Mouse (Mus musculus) heart, postnatal 4 days (tissue): ENCODE data around the gene Rab43. TPM values are rescaled to one million over a fixed set of nuclear protein-coding genes. Genes with fewer than 3 reads are reported as not detected.
A peak's percentile ranks its signal among the peaks of the same experiment; 100 is the strongest.

Experiments used
- DNase-seq: peaks from one replicate; pipeline ENCODE4 v3.0.0; 2021
- total RNA-seq, 2 experiments: library from RNA; stranded (reverse); gene quantifications; 2 replicates each; pipeline ENCODE4 v1.2.3; 2021

Rab43 gene
- total RNA-seq, 2 experiments from 2014 or later: 19.7 TPM

DNA sequence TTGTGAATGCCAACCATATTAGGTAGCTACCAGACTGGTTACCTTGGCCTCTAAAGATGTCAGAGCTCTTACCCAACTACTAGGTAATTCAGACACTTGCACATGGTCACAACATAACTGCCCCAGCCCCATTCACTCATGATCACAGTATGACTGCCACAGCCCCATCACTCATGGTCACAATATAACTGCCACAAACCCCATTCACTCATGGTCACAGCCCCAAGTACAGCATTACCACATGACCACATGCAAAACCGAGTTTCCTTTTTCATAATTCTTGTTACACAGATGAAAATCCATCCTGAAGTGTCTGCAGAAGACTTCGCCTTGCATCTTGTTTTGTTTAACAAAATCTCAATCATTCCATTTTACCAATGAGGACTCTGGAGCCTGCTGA lies 63.9 kb downstream of the Rab43 start:
- DNase-seq: no peak

DNA sequence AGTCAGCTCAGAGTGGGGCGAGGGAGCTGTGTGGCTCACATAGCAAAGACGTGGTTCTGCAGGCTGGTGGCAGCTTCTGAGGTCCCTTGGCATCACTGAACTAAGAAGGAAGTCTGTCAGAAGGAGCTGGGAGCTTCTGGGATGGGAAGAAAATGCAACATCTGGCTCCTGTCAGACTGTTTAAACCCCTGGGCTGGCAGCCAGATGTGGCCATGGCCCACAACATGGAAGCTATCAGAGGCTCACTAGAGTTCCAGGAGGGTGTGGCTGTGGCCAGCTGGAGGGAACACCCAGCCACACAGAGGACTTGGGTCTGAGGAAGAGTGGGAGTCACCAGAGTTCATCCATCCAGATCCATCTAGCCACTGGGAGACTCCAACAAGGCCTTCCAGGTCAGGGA lies 65.1 kb downstream of the Rab43 start:
- DNase-seq: peak; percentile 71

DNA sequence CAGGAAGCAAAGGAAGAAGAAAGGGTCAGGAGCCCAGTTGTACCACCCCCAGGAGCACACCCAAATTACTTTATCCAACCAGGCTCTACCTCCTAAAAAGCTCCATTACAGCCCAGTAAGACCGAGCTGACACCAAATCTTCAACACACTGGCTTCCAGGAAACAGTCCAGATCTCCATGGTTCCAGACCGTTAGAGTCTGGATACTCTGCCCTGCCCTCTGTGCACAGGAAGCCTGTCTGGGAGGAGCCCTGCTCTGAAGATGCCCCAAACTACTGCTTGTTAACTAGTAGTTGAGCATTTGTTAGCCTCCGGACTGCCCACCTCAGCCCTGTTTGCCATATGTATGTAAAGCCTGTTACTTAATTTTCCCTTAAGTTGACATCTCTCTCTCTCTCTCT lies 65.9 kb downstream of the Rab43 start:
- DNase-seq: no peak

DNA sequence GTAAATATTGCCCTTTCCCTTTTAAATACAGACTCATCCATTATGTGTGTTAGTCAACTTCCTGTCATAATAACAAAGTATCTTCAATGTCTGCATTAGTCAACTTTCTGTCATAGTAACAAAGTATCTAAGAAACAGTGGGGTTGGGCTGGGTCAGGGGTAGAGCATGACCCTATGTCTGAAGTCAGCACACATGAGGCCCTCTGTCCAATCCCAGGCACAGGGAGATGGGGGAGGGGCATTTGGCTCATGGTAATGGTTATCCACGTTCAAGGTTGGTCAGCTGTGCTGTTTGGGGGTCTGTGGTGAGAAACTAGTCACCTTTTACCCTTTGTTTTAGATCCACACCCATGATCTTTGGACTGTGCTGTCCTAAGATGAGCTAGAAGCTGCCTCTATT lies 66.7 kb downstream of the Rab43 start:
- DNase-seq: peak; percentile 34

DNA sequence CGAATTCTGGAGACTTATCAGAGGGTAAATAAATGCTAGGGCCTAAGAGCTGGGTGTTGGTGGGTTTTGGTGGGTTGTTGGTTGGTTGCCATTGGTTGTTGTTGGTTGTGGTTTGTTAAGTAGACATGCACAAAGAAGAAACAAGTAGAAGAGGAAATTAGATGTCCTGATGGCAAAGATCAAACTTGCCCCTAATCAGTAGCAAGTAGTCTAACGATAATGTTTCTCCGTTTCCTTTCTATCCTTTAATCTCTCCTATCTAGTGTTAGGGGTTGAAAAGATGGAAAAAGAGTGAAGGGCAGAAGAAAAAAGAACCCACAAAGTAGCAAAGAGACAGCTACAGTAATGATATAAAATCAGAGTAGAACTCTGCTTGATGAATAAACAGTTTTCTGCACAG lies 67.3 kb downstream of the Rab43 start:
- no peak for DNase-seq

DNA sequence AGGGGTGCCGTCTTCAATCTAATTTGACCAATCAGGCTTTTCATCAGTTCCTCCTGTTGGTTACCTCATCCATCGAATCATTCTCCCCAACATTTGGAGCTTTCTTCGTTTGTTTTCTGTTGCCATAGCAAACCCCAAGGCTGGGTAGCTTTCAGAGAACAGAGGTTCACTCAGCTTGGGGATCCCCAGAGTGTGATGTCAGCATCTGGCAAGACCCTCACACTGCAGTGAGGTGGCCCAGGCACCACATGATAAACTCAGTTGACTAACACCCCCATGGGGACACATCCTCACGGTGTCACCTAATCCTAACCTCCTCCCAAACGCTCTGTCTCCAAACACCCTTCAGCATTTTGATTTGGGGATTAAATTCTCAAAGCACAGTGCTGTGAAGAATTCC lies 68.7 kb downstream of the Rab43 start:
- no peak for DNase-seq

DNA sequence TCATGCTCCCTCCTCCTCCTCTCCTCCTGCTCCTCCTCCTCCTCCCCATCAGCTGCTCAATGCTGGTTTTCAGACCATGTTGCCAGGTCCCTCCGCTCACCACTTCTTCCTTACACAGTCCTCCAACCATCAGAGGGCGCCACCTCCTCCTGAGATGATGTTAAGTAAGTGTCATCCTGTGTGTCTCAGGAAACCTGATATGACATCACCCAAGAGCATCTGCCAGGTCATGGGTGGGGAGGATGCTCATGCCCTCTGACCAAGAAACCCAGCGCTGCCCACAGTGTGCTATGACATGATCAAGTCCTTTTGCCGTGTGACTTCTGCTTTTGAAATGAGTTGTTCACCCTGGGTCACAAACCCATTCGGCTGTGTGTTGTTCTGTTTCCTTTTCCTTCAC lies 69.2 kb downstream of the Rab43 start:
- peak; percentile 27 for DNase-seq

DNA sequence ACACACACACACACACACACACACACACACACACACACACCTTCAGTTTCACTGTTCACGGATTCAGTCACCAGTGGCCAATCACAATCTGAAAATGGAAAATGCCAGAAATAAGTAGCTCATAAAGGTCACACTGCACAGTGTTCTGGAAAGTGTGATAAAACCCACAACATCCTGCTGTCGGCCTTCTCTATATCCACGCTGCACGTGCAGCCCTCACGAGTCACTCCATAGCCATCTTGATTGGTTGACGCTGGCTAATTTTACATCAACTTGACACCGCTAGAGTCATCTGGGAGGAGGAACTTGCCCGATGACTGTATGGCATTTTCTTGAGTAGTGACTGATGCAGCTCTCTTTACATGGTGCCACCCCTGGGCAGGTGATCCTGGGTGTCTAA lies 70.0 kb downstream of the Rab43 start:
- no peak for DNase-seq

DNA sequence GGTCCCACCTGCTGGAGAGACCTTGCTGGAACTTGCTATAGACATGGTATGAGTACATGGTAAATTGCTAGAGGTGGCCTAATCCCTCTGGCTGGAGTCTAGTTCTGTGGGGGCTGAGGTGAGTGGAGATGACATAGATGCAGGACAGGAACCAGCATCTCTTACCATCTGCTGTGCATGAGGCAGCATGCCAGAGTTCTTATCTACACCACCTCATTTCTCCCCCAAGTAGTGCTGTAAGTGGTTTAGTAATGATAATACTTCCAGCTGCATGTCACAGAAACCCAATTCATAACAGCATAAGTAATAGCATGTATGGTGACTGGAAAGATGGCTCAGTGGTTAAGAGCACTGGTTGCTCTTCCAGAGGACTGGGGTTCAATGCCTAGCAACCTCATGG lies 71.5 kb downstream of the Rab43 start:
- no peak for DNase-seq

DNA sequence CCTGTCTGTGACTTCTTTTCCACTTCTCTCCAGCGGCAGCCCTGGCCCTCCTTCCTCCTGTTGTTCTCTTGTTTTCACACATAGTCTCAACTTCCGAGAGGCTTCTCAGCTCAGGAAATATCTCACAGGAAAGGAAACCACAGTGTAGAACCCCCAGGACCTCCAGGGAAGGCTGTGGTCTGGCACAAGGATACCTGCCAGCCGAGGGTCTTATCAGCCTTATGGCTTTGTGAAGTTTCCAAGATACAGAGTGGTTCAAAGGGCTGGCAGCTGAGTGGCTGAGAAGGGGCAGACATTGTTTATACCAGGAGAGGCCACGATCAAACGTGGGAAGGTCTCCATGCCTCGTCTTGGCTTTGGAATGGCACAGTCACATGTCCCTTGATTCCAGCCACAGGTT lies 72.1 kb downstream of the Rab43 start:
- DNase-seq: no peak

Other genes starting within 250 kb of the Rab43 start
- 1 to 10 TPM in 1 of 2 experiments, under 1 TPM in 1; 0.88 to 1.1 TPM for gene Prokr1, start 221.4 kb downstream of the Rab43 start, total RNA-seq
- gene Aplf, start 140.0 kb downstream of the Rab43 start, total RNA-seq: 1 to 10 TPM; 2.7 to 3.1 TPM
- gene Efcc1, start 81.3 kb downstream of the Rab43 start, total RNA-seq: 1 to 10 TPM; 1.5 to 2.4 TPM
- gene Gp9, start 34.1 kb downstream of the Rab43 start, total RNA-seq: 1 to 10 TPM in 1 of 2 experiments, under 1 TPM in 1; 0.64 to 1.1 TPM
- 1 to 10 TPM in 1 of 2 experiments, under 1 TPM in 1; 0.95 to 2.4 TPM for gene Gm45140, start 23.6 kb upstream of the Rab43 start, total RNA-seq
- 10 to 100 TPM; 23.4 to 24.5 TPM for gene Isy1, start 26.6 kb upstream of the Rab43 start, total RNA-seq
- 100 to 1,000 TPM; 316 to 330 TPM for gene Cnbp, start 38.9 kb upstream of the Rab43 start, total RNA-seq
- 10 to 100 TPM; 86.8 to 90.0 TPM for gene Copg1, start 75.7 kb upstream of the Rab43 start, total RNA-seq
- gene Hmces, start 101.8 kb upstream of the Rab43 start, total RNA-seq: 10 to 100 TPM; 14.0 to 16.3 TPM
- 10 to 100 TPM; 36.2 to 37.3 TPM for gene H1fx, start 169.5 kb upstream of the Rab43 start, total RNA-seq
- 100 to 1,000 TPM; 246 to 271 TPM for gene Rab7, start 233.1 kb upstream of the Rab43 start, total RNA-seq